Mouse (Mus musculus): ENCODE results near the gene Shisa5. TPM values are rescaled to one million over a fixed set of nuclear protein-coding genes. Genes with fewer than 3 reads are reported as not detected.

The Shisa5 gene
- polyA plus RNA-seq, 1 experiment from 2014 or later: 122 TPM

DNA sequence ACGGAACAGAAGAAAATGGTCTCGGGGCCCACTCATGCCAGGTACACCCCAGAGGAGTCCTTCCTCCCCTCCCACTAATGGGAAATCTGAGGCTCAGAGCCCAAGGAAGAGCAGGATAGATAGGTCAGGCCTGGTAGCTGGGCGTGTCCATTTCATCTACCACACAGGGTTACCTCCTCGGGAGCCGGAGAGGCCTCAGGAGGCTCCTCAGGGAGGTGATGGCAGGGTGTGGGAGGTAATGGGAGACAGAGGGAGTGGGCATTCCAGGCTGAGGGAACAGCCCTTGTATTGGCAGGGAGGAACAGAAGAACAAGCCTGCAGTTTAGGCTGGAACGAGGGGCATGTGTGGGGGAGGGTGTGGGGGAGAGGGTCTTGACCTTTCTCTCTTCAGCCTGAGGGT lies 58.5 kb downstream of the Shisa5 start:
- Histone ChIP-seq H3K9me3 (replicated peaks; ENCODE audit: low read length) (no peaks in the 10 kb centered on the region), H3K27me3 (ENCODE audit: insufficient read depth, low read length) (no peaks in the 10 kb centered on the region), H3K9ac (ENCODE audit: low read depth, low read length) (peak overlapping the region; percentile 91), H3K4me2 (ENCODE audit: low read length) (peak overlapping the region; percentile 91), H3K4me1 (replicated peaks; ENCODE audit: insufficient read depth, low read length) (peaks cover 39% of the 10 kb centered on the region), H3K4me3 (replicated peaks; ENCODE audit: low read depth, low read length) (peak overlapping the region; percentile 74), H3K36me3 (ENCODE audit: insufficient read depth, low read length) (0 out of 2 replicates have a peak, but pooled peaks cover 4% of the 10 kb centered on the region), H3K27ac (peak overlapping the region; percentile 98)
- ATAC-seq (replicated peaks; ENCODE audit: low FRiP score, low read depth) (no peak), DNase-seq (ENCODE audit: low spot score) (peak; percentile 80)
- no peak for TF ChIP-seq CTCF (IDR thresholded peaks at IDR 0.05; ENCODE audit: low read depth)
- WGBS: 21% methylated on average over 6 of the region's 6 CpGs

DNA sequence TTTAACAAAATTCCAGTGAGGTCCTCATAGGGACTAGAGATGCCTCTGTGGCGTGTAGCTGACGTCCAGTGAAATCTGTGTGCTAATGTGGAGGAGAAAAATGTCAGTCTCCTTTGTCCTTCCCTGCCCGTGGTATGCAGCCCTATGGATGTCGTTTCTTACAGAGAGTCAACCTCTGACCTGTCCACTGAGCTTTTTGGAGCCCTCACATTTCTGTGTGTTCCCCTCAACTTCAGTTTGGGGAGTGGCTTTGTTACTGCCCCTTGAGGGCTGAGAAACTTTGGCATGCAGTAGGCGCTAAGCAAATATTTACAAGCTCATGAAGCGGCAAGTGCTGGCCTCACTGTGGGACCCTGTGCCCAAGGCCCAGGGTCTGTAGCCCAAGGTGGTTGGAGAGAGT lies 58.9 kb downstream of the Shisa5 start:
- ATAC-seq (replicated peaks; ENCODE audit: low FRiP score, low read depth): no peak
- H3K4me3 ChIP-seq (replicated peaks; ENCODE audit: low read depth, low read length): peak overlapping the region; percentile 13; the same call in 1 of the 2 replicates
- H3K9me3 ChIP-seq (replicated peaks; ENCODE audit: low read length): no peaks in the 10 kb centered on the region
- no peak; the same call in 1 of the 2 replicates for TF ChIP-seq CTCF (IDR thresholded peaks at IDR 0.05; ENCODE audit: low read depth)
- H3K4me1 ChIP-seq (replicated peaks; ENCODE audit: insufficient read depth, low read length): peaks cover 39% of the 10 kb centered on the region
- H3K9ac ChIP-seq (ENCODE audit: low read depth, low read length): 0 out of 2 replicates have a peak overlapping the region, but pooled peaks have one; percentile 91
- 22% methylated on average over 6 of the region's 6 CpGs for WGBS
- no peak for DNase-seq (ENCODE audit: low spot score)
- peak overlapping the region; percentile 98 for H3K27ac ChIP-seq
- H3K4me2 ChIP-seq (ENCODE audit: low read length): peak overlapping the region; percentile 91
- no peaks in the 10 kb centered on the region for H3K27me3 ChIP-seq (ENCODE audit: insufficient read depth, low read length)
- H3K36me3 ChIP-seq (ENCODE audit: insufficient read depth, low read length): 0 out of 2 replicates have a peak, but pooled peaks cover 4% of the 10 kb centered on the region

DNA sequence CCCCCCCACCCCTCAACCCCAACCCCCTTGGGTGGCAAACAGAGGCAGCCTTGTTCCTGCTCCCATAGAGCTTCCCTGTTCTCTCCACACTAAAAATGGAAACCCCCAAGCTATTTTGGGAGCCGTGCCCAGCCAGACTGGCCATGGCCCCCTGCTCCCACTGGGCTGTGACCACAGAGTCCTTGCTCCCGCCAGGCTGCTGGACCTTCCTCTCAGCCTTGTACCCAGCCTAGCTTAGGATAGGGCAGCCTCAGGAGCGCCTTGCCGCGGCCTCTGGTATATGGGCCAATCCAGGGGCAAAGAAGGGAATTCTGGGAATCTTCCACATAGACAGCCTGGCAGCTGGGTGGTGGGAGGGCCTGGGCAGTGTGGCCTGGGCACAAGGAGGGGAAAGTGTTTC lies 59.5 kb downstream of the Shisa5 start:
- ATAC-seq (replicated peaks; ENCODE audit: low FRiP score, low read depth) (no peak), DNase-seq (ENCODE audit: low spot score) (no peak)
- Histone ChIP-seq H3K4me3 (replicated peaks; ENCODE audit: low read depth, low read length) (peak overlapping the region; percentile 13; the same call in 1 of the 2 replicates), H3K36me3 (ENCODE audit: insufficient read depth, low read length) (0 out of 2 replicates have a peak, but pooled peaks cover 4% of the 10 kb centered on the region), H3K9me3 (replicated peaks; ENCODE audit: low read length) (no peaks in the 10 kb centered on the region), H3K27me3 (ENCODE audit: insufficient read depth, low read length) (no peaks in the 10 kb centered on the region), H3K4me1 (replicated peaks; ENCODE audit: insufficient read depth, low read length) (peaks cover 39% of the 10 kb centered on the region), H3K27ac (peak overlapping the region; percentile 98), H3K9ac (ENCODE audit: low read depth, low read length) (0 out of 2 replicates have a peak overlapping the region, but pooled peaks have one; percentile 31), H3K4me2 (ENCODE audit: low read length) (peak overlapping the region; percentile 91)
- 52% methylated on average over 5 of the region's 5 CpGs for WGBS
- TF ChIP-seq CTCF (IDR thresholded peaks at IDR 0.05; ENCODE audit: low read depth): no peak

DNA sequence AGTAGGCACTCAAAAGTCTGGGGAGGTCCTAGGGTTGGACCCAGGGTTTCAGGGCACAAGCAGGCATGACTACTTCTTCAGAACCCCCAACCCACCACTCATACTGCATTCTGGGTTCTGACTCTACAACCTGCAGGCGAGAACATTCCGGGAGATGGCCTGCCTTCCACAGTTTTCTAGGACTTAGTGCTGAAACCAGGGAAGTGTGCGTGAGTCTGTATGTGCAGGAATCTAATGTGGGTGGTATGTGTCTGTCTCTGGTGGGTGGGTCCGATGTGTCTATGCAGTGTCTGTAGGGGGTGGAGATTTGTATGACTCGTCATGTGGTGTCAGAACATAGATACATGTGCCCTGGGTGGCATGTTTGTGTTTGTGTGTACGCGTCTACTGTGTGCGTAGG lies 60.0 kb downstream of the Shisa5 start:
- H3K9me3 ChIP-seq (replicated peaks; ENCODE audit: low read length): no peaks in the 10 kb centered on the region
- ATAC-seq (replicated peaks; ENCODE audit: low FRiP score, low read depth) (no peak), DNase-seq (ENCODE audit: low spot score) (no peak)
- peaks cover 36% of the 10 kb centered on the region for H3K4me1 ChIP-seq (replicated peaks; ENCODE audit: insufficient read depth, low read length)
- WGBS: 79% methylated on average over 8 of the region's 8 CpGs
- H3K4me3 ChIP-seq (replicated peaks; ENCODE audit: low read depth, low read length): no peak overlapping the region
- peak overlapping the region; percentile 91 for H3K4me2 ChIP-seq (ENCODE audit: low read length)
- H3K27me3 ChIP-seq (ENCODE audit: insufficient read depth, low read length): no peaks in the 10 kb centered on the region
- H3K9ac ChIP-seq (ENCODE audit: low read depth, low read length): no peak overlapping the region
- TF ChIP-seq CTCF (IDR thresholded peaks at IDR 0.05; ENCODE audit: low read depth): no peak
- H3K36me3 ChIP-seq (ENCODE audit: insufficient read depth, low read length): peaks cover 6% of the 10 kb centered on the region; the same call in 1 of the 2 replicates
- H3K27ac ChIP-seq: peak overlapping the region; percentile 98

DNA sequence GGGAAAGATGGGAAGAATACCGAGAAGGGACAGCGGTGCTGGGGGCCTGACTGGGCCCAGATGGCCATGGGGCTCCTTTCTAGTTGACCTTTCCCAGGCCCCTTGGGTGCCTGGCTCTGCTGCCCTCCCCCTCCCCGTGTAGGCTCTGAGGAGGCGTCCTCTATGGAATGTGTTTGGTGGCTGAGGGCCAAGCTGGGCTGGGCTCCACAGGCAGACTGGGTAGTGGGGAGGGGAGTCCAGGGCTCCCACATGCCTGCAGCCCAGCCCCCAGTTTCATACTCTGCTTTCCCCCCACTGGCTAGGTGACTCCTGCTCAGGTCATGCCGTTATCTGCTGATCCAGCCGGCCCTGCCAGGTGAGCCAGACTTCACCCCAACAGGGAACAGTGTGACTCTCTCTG lies 60.6 kb downstream of the Shisa5 start:
- H3K27ac ChIP-seq: peak overlapping the region; percentile 98
- no peak overlapping the region for H3K4me3 ChIP-seq (replicated peaks; ENCODE audit: low read depth, low read length)
- DNase-seq (ENCODE audit: low spot score) (peak; percentile 64), ATAC-seq (replicated peaks; ENCODE audit: low FRiP score, low read depth) (no peak)
- H3K9me3 ChIP-seq (replicated peaks; ENCODE audit: low read length): no peaks in the 10 kb centered on the region
- no peaks in the 10 kb centered on the region for H3K27me3 ChIP-seq (ENCODE audit: insufficient read depth, low read length)
- WGBS: 24% methylated on average over 4 of the region's 6 CpGs
- H3K9ac ChIP-seq (ENCODE audit: low read depth, low read length): peak overlapping the region; percentile 40; the same call in 1 of the 2 replicates
- peaks cover 32% of the 10 kb centered on the region for H3K4me1 ChIP-seq (replicated peaks; ENCODE audit: insufficient read depth, low read length)
- H3K4me2 ChIP-seq (ENCODE audit: low read length): peak overlapping the region; percentile 25; the same call in 1 of the 2 replicates
- peaks cover 12% of the 10 kb centered on the region; the same call in 1 of the 2 replicates for H3K36me3 ChIP-seq (ENCODE audit: insufficient read depth, low read length)
- no peak for TF ChIP-seq CTCF (IDR thresholded peaks at IDR 0.05; ENCODE audit: low read depth)

DNA sequence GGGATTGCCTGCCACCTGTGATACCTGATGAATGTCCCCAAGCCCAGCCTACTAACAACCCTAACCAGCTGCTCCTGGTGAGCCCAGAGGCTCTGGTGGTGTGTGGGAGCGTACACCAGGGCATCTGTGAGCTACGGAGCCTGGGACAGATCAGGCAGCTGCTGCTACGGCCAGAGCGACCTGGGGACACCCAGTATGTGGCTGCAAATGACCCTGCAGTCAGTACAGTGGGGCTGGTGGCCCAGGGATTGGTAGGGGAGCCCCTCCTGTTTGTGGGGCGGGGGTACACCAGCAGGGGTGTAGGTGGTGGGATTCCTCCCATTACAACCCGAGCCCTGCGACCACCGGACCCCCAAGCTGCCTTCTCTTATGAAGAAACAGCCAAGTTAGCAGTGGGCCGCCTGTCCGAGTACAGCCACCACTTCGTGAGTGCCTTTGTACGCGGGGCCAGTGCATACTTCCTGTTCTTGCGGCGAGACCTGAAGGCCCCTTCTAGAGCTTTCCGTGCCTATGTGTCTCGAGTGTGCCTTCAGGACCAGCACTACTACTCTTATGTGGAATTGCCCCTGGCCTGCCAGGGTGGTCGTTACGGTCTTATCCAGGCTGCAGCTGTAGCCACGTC lies 62.1 kb downstream of the Shisa5 start:
- peaks cover 30% of the 10 kb centered on the region for H3K4me1 ChIP-seq (replicated peaks; ENCODE audit: insufficient read depth, low read length)

More for the DNA sequence above, 62.1 kb downstream of the Shisa5 start:
- 85% methylated on average over 20 of the region's 20 CpGs for WGBS
- H3K4me2 ChIP-seq (ENCODE audit: low read length): no peak overlapping the region
- H3K9ac ChIP-seq (ENCODE audit: low read depth, low read length): no peak overlapping the region
- H3K4me3 ChIP-seq (replicated peaks; ENCODE audit: low read depth, low read length): no peak overlapping the region
- H3K36me3 ChIP-seq (ENCODE audit: insufficient read depth, low read length): peaks cover 19% of the 10 kb centered on the region; the same call in 1 of the 2 replicates
- TF ChIP-seq CTCF (IDR thresholded peaks at IDR 0.05; ENCODE audit: low read depth): no peak
- H3K9me3 ChIP-seq (replicated peaks; ENCODE audit: low read length): no peaks in the 10 kb centered on the region
- no peaks in the 10 kb centered on the region for H3K27me3 ChIP-seq (ENCODE audit: insufficient read depth, low read length)
- ATAC-seq (replicated peaks; ENCODE audit: low FRiP score, low read depth) (no peak), DNase-seq (ENCODE audit: low spot score) (no peak)
- H3K27ac ChIP-seq: peak overlapping the region; percentile 31; the same call in 1 of the 2 replicates
